Mouse (Mus musculus) CH12F3 (cell line): ENCODE data around the gene Tbcc.

ENCODE experiments used
- in situ Hi-C: fragments of 300-500 bp; cut with MboI; formaldehyde crosslinking; loops from 2 replicates; pipeline ENCODE4 v1.14.3; 2020; ENCODE audit warnings: low sequenced_read_pairs

Tbcc gene

DNA sequence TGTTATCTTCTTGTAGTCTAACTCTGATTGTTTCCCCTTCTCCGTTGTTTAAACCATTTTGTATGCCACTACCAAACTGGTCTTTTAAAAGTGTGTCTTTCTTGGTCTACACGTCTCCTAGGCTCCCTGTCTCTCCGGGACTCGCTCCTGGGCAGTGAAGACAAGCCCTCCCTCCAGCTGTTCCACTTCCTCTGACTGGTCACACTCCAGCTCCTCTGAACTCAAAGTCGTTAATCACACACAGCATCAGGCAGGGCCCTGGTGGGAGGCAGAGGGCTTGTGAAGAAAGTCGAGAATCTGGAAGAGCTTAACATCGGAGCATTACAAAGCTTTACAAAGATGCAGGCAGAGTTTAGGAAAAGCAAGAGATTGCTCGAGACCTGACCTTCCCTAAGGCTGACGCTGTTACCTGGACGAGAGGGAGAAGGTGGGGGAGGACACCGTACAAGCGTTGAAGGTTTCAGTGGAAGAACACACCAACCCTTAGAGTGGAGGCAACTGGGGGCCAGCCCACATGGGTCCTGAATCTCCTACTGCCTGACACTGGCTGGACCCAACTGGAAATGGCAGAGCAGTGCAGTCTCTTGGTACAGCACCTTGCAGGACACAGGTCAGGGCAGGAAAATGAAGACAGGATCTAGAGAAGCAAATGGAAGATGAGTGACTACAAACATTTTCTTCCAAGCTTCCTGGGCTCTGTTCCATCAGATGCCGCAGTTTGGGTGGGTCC is 6.9 kb downstream of the Tbcc start:
- in situ Hi-C loops: no loop called here

DNA sequence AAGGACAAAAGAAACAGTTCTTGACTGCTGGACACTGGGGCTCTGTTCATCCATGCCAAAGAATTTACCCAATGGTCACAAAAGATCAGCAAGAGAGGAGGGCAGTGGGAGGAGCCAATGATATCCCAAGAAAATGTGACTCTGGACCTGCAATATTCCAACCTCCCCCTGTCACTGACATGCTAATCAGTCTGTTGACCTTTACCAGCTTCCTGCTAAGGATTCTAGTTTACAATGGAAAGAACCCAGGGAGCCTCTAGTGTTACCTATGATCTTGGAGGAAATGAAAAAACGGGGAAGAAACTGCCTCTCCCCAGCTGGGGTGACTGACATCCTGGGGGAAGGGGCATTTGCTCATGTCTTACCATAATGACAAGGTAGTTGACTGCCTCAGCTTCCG is 10.5 kb downstream of the Tbcc start:
- in situ Hi-C loops: no loop called here

DNA sequence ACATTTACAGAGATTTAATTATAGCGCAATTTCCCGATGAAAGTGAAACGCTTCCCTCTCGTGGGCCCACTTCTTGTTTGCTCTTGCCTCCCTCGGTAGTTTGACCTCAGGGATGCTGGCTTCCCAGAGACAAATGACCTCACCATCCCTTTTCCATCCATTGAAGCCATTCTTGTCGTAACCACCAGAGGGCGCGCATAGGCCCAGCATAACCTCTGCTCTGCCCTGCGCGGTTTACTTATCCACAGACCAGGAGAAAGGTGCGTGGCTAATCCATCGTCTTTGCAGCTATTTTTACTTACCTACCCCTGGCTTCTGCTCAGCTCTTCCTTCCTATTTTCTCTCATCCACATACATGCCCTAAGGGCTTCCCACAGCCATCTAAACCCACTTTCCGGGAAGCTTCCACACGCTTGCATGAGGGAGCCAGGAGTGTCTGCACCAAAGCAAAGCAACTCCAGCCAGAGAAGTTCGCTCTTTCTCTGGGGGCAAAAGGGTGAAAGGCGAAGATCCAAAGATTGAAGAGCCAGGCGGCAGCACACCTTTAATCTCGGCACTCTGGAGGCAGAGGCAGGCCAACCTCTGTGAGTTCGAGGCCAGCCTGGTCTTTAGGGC is 13.5 kb downstream of the Tbcc start:
- in situ Hi-C loops: no loop called here

DNA sequence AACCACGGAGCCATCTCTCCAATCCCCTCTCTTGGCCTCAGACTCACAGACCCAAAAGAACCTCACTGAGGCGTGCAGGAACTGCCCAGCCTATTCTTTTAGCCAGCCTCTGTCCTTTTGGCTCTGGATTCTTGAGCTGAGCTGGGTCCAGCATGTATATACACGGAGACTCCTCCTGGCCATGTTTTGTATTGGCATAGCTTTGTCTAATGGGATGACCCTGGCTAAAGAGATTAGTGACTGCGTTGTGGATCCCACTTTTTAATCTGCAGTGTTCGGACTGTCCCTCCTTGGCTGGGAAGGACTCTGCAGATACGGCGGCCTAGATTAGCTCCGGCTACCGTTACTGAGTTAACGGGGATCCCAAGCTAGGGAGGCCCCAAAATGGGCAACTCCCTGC is 19.7 kb downstream of the Tbcc start, which contains the start of gene Prph2:
TSS of gene Prph2 (plus strand) at position 274 of the 400 bp plus-strand sequence.
- in situ Hi-C loops: no loop called here

DNA sequence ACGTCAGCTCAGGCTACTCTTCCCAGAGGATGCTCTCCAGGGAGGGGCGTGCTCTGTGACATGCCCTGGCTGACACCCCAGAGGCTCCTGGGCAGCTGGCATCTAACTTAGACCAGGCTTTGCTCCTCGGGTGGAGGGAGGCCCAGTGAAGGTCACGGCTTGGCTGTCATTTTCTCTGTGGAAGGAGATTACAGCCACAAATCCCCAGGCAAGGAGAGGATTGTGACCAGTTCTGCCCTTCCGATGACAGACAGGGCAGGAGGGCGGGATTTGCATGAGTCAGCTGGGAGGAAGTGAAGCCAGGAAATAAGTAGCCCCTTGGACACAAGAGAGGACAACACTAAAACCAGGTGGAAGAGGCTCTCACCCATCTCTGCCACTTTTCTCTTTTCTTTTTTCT is 21.8 kb downstream of the Tbcc start:
- in situ Hi-C loops: no loop called here

DNA sequence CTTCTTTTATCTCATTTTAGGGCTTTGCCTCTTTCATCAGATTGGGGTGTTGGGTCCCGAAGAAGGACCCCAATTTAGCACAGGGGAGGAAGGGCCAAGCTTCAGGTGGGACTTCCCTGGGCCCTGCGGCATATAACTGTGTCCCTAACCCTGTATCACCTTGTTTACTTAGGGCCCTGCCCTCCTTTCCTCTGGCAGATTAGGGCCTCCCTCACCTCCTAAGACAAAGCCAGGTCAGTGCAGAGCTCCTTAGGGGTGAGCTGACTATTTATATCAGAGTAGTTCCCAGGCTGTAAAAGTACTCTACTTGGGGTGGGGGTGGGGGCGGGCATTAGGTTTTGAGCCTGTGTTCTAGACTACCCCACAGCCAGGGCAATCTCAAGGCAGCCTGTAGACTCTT is 24.6 kb downstream of the Tbcc start:
- in situ Hi-C loops: no loop called here

DNA sequence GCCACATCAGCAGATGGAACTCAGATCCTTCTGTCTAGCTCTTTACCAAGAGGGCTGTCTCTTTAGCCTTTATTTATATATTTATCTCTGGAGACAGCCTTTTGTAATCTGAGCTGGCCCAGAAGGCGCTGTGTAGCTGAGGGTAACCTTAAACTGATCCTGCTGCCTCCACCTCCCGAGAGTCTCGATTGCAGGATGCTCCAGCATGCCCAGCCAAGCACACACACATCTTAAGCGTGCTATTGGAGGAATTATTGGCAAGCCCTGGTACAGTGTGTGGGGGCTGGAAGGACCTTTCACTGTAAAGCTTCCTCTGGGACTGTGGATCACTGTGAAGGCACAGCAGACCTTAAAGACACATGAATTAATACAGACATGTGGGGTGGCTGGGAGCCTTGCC is 28.5 kb downstream of the Tbcc start:
- in situ Hi-C loops: no loop called here

DNA sequence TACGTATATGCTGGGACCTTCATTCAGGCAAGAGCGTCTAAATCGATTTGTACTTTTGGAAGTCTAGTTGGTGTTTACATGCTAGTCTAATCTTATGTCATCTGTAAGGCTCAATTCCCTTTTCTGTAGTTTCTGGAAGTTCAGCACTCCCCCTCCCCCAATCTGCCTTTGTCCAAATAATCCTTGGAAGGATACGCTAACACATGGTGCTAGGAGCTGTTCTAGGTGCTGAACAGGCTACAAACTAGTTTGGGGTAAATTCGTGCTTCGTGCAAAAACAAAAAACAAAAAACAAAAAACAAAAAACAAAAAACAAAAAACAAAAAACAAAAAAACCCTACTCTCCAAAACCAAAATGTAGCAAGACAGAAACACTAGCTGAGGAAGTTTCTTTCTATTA is 30.4 kb downstream of the Tbcc start:
- in situ Hi-C loops: no loop called here

DNA sequence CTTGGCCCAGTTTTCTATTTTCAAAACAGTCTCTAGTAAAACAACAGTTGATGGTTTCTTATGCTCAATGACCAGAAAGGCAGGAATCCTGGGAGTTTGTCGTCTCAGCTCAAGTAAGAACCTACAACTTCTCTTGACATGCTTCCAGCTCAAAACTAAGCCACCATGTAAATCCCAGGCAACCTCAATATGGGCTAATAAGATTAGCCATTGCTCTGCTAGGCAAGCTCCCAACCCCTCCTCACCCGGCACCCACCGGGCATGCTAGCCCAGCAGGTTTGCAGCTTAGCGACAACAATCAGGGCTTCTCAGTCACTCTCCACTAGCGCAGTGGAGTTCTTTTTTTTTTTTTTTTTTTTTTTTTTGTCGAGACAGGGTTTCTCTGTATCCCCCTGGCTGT is 35.7 kb downstream of the Tbcc start:
- in situ Hi-C loops: no loop called here

DNA sequence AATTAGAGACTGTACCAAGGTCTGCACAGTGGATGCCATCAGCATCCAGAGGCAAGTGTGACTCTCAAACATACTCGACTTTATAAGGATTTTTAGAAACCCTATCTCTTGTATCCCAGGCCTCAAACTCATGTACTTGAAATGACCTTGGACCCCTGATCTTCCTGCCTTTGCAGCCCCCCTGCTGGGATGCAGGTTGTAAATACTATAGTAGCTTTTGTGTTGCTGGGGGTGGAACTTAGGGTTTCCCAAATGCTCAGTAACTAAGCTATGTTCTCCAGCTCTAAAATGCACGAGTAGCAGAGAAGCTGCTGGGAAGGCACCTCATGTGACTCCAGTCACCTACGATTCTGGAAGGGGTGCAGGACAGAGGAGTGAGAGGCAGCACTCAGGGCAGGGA is 36.5 kb downstream of the Tbcc start:
- in situ Hi-C loops: no loop called here

DNA sequence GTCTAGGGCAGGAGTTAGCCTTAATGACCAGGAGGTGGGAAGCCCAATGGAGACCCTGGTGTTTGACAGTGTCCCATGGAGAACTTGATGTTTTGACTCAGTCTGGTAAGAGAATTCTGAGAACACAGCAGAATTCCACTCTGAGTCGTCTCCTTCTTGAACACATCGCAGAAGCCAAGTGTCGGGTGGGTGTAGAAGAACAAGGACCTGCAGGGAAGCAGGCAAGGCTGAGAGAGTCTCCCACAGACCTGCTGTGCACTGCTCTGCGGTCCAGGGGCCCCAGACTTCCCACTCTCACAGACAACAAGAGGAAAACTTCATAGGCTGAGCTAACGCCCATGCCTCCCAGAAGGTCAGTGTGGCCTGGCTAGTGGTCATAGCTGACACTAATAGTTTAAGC is 37.3 kb downstream of the Tbcc start:
- in situ Hi-C loops: no loop called here

DNA sequence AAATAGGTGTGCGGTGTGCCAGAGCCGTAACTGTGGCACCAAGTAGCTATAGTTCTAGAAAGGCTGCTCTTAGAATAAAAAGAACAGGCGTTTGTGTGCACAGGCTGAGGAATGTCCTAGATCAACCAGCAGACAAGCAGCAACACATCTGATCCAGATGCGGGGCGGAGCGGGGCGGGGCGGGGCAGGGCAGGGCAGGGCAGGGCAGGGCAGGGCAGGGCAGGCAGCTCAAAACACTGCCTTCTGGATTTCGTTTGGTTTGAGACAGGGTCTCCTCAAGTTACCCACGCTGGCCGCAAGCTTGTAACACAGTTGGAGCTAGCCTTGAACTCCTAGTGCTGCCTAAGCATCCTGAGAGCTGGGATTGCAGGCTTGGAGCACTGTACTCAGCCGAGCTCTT is 38.8 kb downstream of the Tbcc start:
- in situ Hi-C loops: no loop called here

DNA sequence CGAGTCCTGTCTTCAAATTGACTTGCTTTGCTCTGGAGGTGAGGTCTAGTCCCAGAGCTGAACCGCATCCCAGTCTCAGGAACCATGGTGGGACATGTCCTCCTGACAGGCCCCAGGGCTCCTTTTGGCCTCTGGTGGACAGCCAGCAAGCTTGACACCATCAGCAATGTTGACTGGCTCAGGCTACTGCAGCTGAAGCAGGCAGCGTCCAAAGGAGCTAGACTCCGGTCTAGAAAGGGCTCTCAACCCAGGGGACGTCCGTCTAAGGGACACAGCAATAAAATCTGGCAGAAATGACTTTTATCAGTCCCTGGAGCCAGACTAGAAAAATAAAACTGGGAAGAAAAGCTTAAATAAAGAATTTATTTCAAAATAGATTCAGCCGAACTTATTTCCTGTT is 39.4 kb downstream of the Tbcc start:
- in situ Hi-C loops: no loop called here

DNA sequence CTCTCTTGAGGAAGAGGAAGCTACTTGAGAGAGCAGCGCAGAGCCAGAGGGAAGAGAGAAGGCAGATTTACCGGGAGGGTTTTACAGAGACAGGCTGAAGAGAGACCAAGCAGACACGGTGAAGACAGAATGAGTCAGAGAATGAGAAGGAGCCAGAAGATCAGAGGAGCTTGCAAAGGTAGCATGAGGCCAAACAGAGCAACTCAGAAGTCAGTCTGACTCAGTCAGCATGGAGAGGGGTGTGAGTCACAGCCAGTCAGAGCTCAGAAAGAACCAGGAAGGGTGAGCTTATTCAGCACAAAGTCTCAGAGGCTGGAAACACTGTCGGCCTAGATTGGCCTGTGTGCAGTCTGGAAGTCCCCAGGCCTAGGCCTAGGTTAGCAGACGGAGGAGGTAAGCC is 42.5 kb downstream of the Tbcc start:
- in situ Hi-C loops: no loop called here

DNA sequence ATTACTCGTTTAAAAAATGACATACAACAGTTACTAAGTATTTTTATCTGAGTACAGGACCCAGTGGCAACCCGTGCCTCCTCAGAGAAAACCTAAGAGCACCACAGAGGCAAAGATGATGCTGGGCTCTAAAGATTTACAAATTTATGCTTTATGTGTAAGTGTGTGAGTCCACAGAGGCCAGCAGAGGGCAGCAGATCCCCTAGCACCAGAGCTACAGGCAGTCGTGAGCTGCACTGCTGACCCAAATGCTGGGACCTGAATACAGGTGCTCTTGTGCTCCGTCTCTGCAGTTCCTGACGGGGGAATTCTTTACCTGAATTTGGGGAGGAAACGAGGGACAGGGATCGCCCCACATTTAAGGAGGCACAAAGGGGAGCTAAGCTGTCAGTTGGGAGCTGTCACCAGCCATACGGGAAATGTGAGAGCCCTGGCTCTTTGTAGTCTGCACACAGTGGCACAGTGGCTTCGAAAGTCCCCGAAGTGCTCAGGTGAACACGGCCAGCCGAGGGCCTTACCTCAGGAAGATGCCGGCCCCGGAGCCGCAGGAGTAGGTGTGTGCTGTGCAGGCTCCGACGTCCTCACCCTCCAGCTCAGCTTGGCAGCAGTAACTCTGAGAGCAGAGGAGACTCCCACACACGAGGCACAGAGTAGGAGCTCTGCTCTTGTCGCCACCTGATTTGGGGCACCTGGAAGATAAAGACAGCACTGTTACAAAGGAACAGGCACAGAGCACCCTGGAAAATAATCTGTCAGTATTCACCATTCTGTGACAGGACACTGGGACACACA is 43.3 kb downstream of the Tbcc start:
- in situ Hi-C loops: no loop called here

DNA sequence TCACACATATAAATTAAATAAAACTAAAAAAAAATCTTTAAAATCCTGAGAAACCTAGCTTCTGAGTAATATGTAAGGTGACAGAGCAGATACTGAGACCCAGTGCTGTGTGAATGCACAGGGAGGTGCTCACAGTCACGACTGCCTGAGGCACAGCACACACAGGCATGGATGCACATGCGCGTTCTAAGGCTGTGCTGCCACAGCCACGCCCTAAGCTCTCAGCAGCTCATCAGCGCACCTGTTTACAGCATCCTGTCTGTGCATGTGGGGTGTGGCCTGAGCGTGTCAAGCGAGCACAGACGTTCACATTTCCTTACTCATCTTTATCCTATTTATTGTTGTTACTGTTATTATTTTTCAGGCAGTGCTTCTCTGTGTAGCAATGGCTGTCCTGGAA is 50.0 kb downstream of the Tbcc start:
- in situ Hi-C loops: no loop called here
